Mouse (Mus musculus) kidney, embryonic 16.5 days (tissue): ENCODE measurements at regions not wholly inside any gene's neighbourhood (a gene's known extent, or its start where the extent isn't known, plus 50 kb on each side); places are given as distances from the start of the nearest gene placed in this dataset.
A peak's percentile ranks its signal among the peaks of the same experiment; 100 is the strongest.

Experiments
- ATAC-seq: fragments of 200-750 bp; cut with Nextera tagmentation; 2 replicates; pipeline ENCODE4 v1.8.0; 2017; ENCODE audit warnings: moderate TSS enrichment; ENCODE audit not compliant: low FRiP score, low TSS enrichment
- H3K27ac ChIP-seq: fragments of 300-500 bp; sonication (generic); 2 replicates; pipeline ENCODE4 v1.5.1; 2014; ENCODE audit warnings: low read length
- H3K27me3 ChIP-seq: fragments of 300-500 bp; sonication (generic); 2 replicates; pipeline ENCODE4 v1.6.1; 2014; ENCODE audit warnings: low read length, control low read depth, mixed read lengths; ENCODE audit not compliant: insufficient read depth
- H3K36me3 ChIP-seq: fragments of 300-500 bp; sonication (generic); 2 replicates; pipeline ENCODE4 v1.6.1; 2014; ENCODE audit warnings: low read length, control low read depth, mixed read lengths; ENCODE audit not compliant: insufficient read depth
- H3K4me1 ChIP-seq: fragments of 300-500 bp; sonication (generic); 2 replicates; pipeline ENCODE4 v1.6.1; 2014; ENCODE audit warnings: low read length, control low read depth, mixed read lengths; ENCODE audit not compliant: insufficient read depth
- H3K4me2 ChIP-seq: fragments of 300-500 bp; sonication (generic); replicated peaks from 2 replicates; pipeline ENCODE4 v1.6.1; 2014; ENCODE audit warnings: low read depth, low read length
- H3K4me3 ChIP-seq: fragments of 300-500 bp; sonication (generic); 2 replicates; pipeline ENCODE4 v1.5.1; 2014; ENCODE audit warnings: mild to moderate bottlenecking, low read length
- H3K9ac ChIP-seq: fragments of 300-500 bp; sonication (generic); replicated peaks from 2 replicates; pipeline ENCODE4 v1.6.1; 2014; ENCODE audit warnings: low read length
- H3K9me3 ChIP-seq: fragments of 300-500 bp; sonication (generic); 2 replicates; pipeline ENCODE4 v1.6.1; 2016; ENCODE audit warnings: low read length, control low read depth
- WGBS: fragments of 180-500 bp; shearing (Covaris S2); extraction: QIAGEN DNeasy Blood & Tissue Kit; methylation state at CpG from one replicate; pipeline ENCODE4 v1.1.7; 2014; 5-methylcytosine and 5-hydroxymethylcytosine counted together

DNA sequence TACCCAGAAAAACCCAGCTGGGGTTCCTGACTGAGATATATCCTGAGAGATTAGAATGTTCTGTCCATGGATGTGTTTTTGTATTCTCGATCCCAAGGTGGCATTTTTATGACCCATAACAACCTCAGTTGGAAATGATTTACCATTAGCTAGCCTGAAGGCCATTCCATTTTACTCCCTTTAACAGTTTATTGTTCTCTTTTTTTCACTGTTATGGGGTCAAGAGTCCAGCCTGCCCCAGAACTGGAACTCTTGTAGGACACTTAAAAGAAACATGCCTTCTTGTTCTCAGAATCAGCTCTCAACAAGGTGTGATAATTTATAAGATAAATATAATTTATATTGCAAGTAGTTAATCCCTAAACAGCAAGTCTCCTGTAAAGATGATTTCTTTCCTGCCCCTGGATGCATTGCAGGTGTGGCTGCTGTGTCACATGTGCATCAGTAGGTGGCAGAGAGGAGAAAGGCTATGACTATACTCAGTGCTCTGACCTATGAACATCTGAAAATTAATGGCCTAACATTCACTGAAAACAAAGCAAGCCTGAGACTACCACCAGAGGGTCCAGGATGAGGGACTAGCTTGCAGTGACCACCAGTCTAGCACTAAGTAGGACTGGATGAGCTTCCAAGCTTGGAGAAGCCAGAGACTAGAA, 181.6 kb upstream of the Gm527 start:
- Histone ChIP-seq H3K4me2 (no peak overlapping the region), H3K27ac (no peak overlapping the region), H3K9me3 (no peaks in the 10 kb centered on the region), H3K36me3 (no peaks in the 10 kb centered on the region), H3K9ac (no peak overlapping the region), H3K4me3 (no peak overlapping the region), H3K4me1 (no peaks in the 10 kb centered on the region), H3K27me3 (no peaks in the 10 kb centered on the region)
- peak; percentile 79 for ATAC-seq
- 6% methylated on average over 1 of the region's 1 CpGs for WGBS

GRCm38 (mm10) chr12:64703419-64703818, 214.3 kb upstream of the Gm527 start:
- no peaks in the 10 kb centered on the region for H3K27me3 ChIP-seq
- no peak for ATAC-seq
- 88% methylated on average over 5 of the region's 5 CpGs for WGBS

GRCm38 (mm10) chr12:64701066-64701465, 216.6 kb upstream of the Gm527 start:
- H3K4me1 ChIP-seq, result no peaks in the 10 kb centered on the region
- H3K9ac ChIP-seq, result no peak overlapping the region
- no peaks in the 10 kb centered on the region for H3K36me3 ChIP-seq
- no peaks in the 10 kb centered on the region for H3K27me3 ChIP-seq
- H3K4me2 ChIP-seq, result no peak overlapping the region
- no peak overlapping the region for H3K4me3 ChIP-seq
- no peak for ATAC-seq
- no peak overlapping the region for H3K27ac ChIP-seq
- 59% methylated on average over 3 of the region's 3 CpGs for WGBS
- H3K9me3 ChIP-seq, result no peaks in the 10 kb centered on the region

More at GRCm38 (mm10) chr12:64703419-64703818, 214.3 kb upstream of the Gm527 start:
- no peak overlapping the region for H3K27ac ChIP-seq
- H3K9me3 ChIP-seq, result no peaks in the 10 kb centered on the region
- no peak overlapping the region for H3K9ac ChIP-seq
- H3K4me3 ChIP-seq, result no peak overlapping the region
- H3K4me2 ChIP-seq, result no peak overlapping the region
- H3K4me1 ChIP-seq, result no peaks in the 10 kb centered on the region
- H3K36me3 ChIP-seq, result no peaks in the 10 kb centered on the region

DNA sequence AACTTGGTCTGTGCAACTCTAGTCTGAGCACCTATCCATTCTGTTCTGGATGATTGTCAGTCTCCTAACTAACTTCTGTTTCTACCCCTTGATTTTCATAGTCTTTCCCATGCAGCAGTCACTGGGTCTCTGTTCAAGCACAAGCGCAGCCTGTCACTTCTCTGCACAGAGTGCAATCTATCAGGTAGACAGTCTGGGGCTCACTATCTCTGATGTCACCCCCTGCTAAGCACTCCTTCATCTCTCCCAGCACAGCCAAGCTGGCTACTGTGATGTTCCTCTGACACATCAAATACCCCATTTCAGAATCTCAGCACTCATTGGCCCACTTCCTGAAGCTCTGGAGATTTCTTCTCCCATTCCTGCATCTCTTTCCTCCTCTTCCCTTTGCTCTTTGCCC, 220.9 kb upstream of the Fscb start:
- ATAC-seq, result no peak
- Histone ChIP-seq H3K27ac (no peak overlapping the region), H3K36me3 (no peaks in the 10 kb centered on the region), H3K4me2 (no peak overlapping the region), H3K4me1 (peaks cover 10% of the 10 kb centered on the region; the same call in 1 of the 2 replicates), H3K9me3 (no peaks in the 10 kb centered on the region), H3K27me3 (no peaks in the 10 kb centered on the region), H3K4me3 (no peak overlapping the region), H3K9ac (no peak overlapping the region)
- WGBS, result 74% methylated on average over 1 of the region's 1 CpGs

DNA sequence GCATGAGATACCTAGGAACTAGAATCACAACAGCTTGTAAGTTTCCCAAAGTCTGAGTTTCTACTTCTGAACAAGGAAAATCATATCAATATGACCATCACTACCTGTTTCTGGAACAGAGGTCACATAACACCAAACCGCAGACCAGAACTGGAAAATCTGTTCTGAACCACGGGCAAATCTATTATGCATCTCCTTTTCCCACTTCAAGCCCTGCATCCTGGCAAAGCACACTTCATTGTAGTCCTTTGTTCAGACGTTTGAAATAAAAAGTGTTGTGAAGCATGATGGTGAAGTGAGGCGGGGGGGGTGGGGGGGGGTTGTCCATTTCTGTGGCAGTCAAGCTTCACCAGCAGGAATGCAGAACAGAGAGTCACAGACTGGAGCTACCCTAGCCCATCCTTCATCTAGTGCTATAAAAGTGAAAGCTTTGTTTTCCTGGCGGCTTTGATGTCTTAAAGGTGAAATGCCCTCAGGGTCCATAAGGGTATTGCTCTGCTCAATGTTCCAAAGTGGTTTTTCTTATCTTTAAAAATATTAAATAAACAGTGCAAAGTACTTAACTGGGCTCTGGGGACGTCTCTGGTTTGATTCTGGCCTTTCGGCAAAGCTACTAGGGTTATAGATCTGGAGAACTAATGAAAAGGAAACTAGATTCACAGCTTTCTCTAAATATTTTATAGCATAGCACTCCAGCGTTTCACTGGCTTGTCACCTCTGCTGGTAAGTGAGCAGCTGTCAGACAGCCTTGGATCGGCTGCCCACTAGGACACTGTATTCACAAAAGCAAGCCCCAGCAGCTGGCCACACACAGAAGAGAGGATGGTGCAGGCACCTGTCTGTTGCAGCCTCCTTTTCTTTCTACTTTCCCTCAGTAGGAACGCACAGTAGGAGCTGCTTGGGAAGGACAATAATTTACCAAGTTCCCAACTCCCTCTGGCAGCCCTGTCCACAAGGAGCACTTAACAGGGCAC, 218.0 kb upstream of the Fscb start:
- peak overlapping the region; percentile 20; the same call in 1 of the 2 replicates for H3K27ac ChIP-seq
- no peaks in the 10 kb centered on the region for H3K36me3 ChIP-seq
- H3K9me3 ChIP-seq, result no peaks in the 10 kb centered on the region
- no peaks in the 10 kb centered on the region for H3K27me3 ChIP-seq
- 14% methylated on average over 10 of the region's 10 CpGs for WGBS
- H3K4me1 ChIP-seq, result peaks cover 10% of the 10 kb centered on the region; the same call in 1 of the 2 replicates
- peak overlapping the region; percentile 31 for H3K4me2 ChIP-seq
- peak; percentile 76 for ATAC-seq
- H3K4me3 ChIP-seq, result no peak overlapping the region
- H3K9ac ChIP-seq, result no peak overlapping the region

GRCm38 (mm10) chr12:64689642-64690041, 215.2 kb upstream of the Fscb start:
- H3K9me3 ChIP-seq, result no peaks in the 10 kb centered on the region
- no peak overlapping the region for H3K9ac ChIP-seq
- H3K36me3 ChIP-seq, result no peaks in the 10 kb centered on the region
- no peak overlapping the region for H3K4me3 ChIP-seq
- no peak for ATAC-seq
- H3K27me3 ChIP-seq, result no peaks in the 10 kb centered on the region
- H3K4me1 ChIP-seq, result peaks cover 10% of the 10 kb centered on the region; the same call in 1 of the 2 replicates
- no peak overlapping the region for H3K27ac ChIP-seq
- H3K4me2 ChIP-seq, result no peak overlapping the region

DNA sequence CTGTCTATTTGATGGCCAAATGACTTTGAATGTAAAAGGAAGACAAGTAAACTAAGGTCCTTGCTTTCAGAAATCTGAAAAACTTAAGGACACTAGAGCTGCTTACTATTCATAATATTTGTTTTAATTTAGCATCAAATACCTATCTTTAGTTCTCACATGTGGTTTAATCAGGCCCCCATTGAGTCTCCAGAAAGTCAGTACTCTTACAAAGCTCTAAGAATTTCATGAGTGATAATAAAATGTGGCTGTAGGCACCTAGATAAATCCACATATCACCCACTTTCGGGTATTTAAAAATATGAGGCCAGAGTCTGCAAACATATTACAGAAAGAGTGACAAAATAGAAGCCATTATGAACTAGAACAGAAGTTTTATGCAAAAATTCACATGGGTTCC, 214.1 kb upstream of the Fscb start:
- H3K27ac ChIP-seq, result no peak overlapping the region
- peaks cover 10% of the 10 kb centered on the region; the same call in 1 of the 2 replicates for H3K4me1 ChIP-seq
- H3K9me3 ChIP-seq, result no peaks in the 10 kb centered on the region
- ATAC-seq, result no peak
- H3K9ac ChIP-seq, result no peak overlapping the region
- no peaks in the 10 kb centered on the region for H3K36me3 ChIP-seq
- no peaks in the 10 kb centered on the region for H3K27me3 ChIP-seq
- H3K4me3 ChIP-seq, result no peak overlapping the region
- 83% methylated on average over 1 of the region's 1 CpGs for WGBS
- H3K4me2 ChIP-seq, result no peak overlapping the region

DNA sequence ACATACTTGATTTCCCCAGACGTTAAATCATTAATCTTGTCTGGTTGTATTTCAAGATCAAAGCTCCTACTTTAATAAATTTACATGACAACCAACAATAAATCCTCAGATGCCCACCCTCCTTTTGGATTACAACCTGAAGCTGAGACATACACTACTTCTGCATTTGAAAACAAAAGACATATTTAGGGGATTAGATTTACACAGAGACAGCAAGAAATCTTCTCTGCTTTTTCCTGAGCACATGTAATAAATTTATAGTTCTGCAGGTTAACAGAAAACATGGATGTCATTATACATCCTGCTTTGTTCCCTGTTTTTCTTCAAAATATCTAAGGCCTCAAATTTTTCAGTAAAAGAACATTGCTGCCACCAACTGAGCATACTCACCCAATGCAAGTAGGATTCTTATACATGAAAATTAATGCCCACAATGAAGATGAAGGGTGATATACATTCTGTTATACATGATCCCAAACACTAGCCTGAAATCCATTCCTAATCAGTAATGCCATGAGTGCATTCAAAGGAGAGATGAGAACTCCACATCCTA, 166.4 kb upstream of the Fscb start:
- no peaks in the 10 kb centered on the region for H3K36me3 ChIP-seq
- ATAC-seq, result no peak
- H3K9me3 ChIP-seq, result no peaks in the 10 kb centered on the region
- H3K4me2 ChIP-seq, result no peak overlapping the region
- no peak overlapping the region for H3K4me3 ChIP-seq
- no peaks in the 10 kb centered on the region for H3K4me1 ChIP-seq
- H3K9ac ChIP-seq, result no peak overlapping the region
- WGBS, result 23% methylated on average over 1 of the region's 1 CpGs
- H3K27ac ChIP-seq, result no peak overlapping the region
- H3K27me3 ChIP-seq, result no peaks in the 10 kb centered on the region

DNA sequence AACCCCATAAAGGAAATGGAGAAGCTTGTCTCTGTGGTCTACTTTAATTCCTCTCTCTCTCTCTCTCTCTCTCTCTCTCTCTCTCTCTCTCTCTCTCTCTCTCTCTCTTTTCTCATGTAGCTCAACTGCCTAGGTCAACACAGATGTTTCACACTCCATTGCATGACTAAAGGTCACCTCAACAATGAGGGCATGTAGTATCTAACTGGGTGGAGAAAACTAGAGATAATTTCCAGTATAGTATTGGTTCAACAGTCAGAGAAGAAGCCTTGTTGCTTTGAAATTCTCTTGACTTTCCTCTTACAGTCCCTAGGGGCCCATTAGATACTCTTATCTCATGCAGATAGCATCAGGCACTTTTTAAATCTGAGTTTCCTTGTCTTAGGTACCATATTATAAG, 140.4 kb upstream of the Fscb start:
- no peaks in the 10 kb centered on the region for H3K4me1 ChIP-seq
- H3K27me3 ChIP-seq, result no peaks in the 10 kb centered on the region
- H3K4me3 ChIP-seq, result no peak overlapping the region
- H3K9ac ChIP-seq, result no peak overlapping the region
- H3K4me2 ChIP-seq, result no peak overlapping the region
- no peak for ATAC-seq
- H3K9me3 ChIP-seq, result no peaks in the 10 kb centered on the region
- H3K36me3 ChIP-seq, result no peaks in the 10 kb centered on the region
- H3K27ac ChIP-seq, result no peak overlapping the region
